Mouse (Mus musculus) spleen, adult 18-20 months (tissue): Measurements from ENCODE around the gene Rabl6.

Source experiments
- DNase-seq, 2 experiments: peaks; one replicate each; pipeline ENCODE4 v3.0.0; 2022; ENCODE audit warnings: mixed read lengths in 2 of 2

Gene Rabl6

GRCm38 (mm10) chr2:25591863-25592262 is 16.5 kb downstream of the Rabl6 start:
- peak in 1 of 2 experiments; percentile 36 for DNase-seq

GRCm38 (mm10) chr2:25588227-25588907 is 20.0 kb downstream of the Rabl6 start:
- DNase-seq, result no peak

- DNase-seq, result no peak
Measured at GRCm38 (mm10) chr2:25587290-25587689, 21.0 kb downstream of the Rabl6 start.

GRCm38 (mm10) chr2:25585601-25586000 is 22.7 kb downstream of the Rabl6 start:
- DNase-seq, result no peak

GRCm38 (mm10) chr2:25584856-25585255 is 23.5 kb downstream of the Rabl6 start:
- no peak for DNase-seq

GRCm38 (mm10) chr2:25584152-25584551 is 24.2 kb downstream of the Rabl6 start:
- DNase-seq, result no peak

GRCm38 (mm10) chr2:25583571-25583970 is 24.8 kb downstream of the Rabl6 start:
- no peak for DNase-seq

- DNase-seq, result no peak
Measured at GRCm38 (mm10) chr2:25583120-25583481, 25.2 kb downstream of the Rabl6 start.

GRCm38 (mm10) chr2:25582466-25583119 is 25.7 kb downstream of the Rabl6 start:
- DNase-seq, result no peak

GRCm38 (mm10) chr2:25581901-25582301 is 26.4 kb downstream of the Rabl6 start:
- peak; percentile 8 to 19 for DNase-seq

- DNase-seq, result peak; percentile 33 to 57
Measured at GRCm38 (mm10) chr2:25581294-25581864, 26.9 kb downstream of the Rabl6 start, which contains the start of gene Ajm1. Gene Ajm1 (minus strand): TSS chr2:25581757.

- DNase-seq, result no peak
Measured at GRCm38 (mm10) chr2:25580621-25581101, 27.7 kb downstream of the Rabl6 start.

GRCm38 (mm10) chr2:25579737-25580460 is 28.4 kb downstream of the Rabl6 start:
- peak; percentile 20 to 67 for DNase-seq

GRCm38 (mm10) chr2:25578796-25579736 is 29.3 kb downstream of the Rabl6 start:
- peak; percentile 4 to 20 for DNase-seq

GRCm38 (mm10) chr2:25577951-25578795 is 30.1 kb downstream of the Rabl6 start:
- DNase-seq, result peak; percentile 6 to 21

- DNase-seq, result peak in 1 of 2 experiments; percentile 5
Measured at GRCm38 (mm10) chr2:25576965-25577891, 31.1 kb downstream of the Rabl6 start.

- DNase-seq, result peak in 1 of 2 experiments; percentile 4
Measured at GRCm38 (mm10) chr2:25576028-25576850, 32.1 kb downstream of the Rabl6 start.

GRCm38 (mm10) chr2:25575432-25576027 is 32.8 kb downstream of the Rabl6 start:
- peak; percentile 32 to 44 for DNase-seq
